Mouse (Mus musculus) ES-E14 (cell line): ENCODE measurements around the gene Pno1.

Source experiments
- CHD2 ChIP-seq: IDR thresholded peaks from 2 replicates; pipeline ENCODE4 v1.6.1; 2014; ENCODE audit warnings: mild to moderate bottlenecking, low read depth, low read length, inconsistent platforms
- HCFC1 ChIP-seq: IDR thresholded peaks from 2 replicates; pipeline ENCODE4 v1.6.1; 2012; ENCODE audit warnings: low read length, inconsistent platforms, borderline replicate concordance; ENCODE audit not compliant: insufficient read depth
- MAFK ChIP-seq: IDR thresholded peaks from 2 replicates; pipeline ENCODE4 v1.6.1; 2014; ENCODE audit warnings: mild to moderate bottlenecking, low read depth, low read length, inconsistent platforms; ENCODE audit not compliant: insufficient read depth
- ZC3H11A ChIP-seq: IDR thresholded peaks from 2 replicates; pipeline ENCODE4 v1.6.1; 2012; ENCODE audit warnings: low read depth, mild to moderate bottlenecking, inconsistent platforms, low read length, borderline replicate concordance

DNA sequence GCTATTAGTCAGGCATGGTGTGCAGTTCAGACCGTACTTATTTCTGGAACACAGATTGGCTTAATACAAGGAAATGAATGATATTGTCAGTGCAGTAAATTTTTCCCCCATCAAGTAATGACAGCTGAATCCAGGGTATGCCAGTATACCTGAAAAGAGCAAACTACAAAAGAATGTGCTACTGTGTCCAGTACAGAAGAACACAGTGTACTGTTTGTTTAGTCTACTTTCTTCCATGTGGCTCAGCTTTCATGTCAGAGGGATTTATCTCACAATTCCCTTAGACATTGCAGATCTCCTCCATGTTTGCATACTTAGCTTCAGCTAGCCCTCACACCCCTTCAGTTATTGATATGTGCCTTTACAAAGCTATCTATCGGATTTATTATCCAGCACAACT, 42.1 kb downstream of the Pno1 start:
- TF ChIP-seq ZC3H11A (no peak), MAFK (no peak), HCFC1 (no peak), CHD2 (no peak)
